ENCODE assay signal across 9 mouse cellular contexts in the genomic region with DNA sequence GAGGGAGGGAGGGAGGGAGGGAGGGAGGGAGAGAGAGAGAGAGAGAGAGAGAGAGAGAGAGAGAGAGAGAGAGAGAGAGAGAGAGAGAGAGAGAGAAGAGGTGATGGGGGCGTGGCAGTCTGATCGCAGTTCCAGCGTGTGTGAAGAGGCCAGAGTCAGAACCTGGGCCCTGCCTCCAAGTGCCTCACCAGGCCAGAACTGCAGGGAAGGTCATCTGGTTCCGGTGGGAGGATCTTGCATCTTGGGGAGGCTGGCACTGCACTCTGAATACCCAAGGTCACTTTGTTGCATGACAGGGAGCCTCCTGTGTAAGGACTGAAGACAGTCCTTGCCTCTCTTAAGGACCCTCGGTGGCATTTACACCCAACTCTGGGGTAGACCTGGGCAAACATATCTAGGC. TPM values are rescaled to one million over a fixed set of nuclear protein-coding genes. Genes with fewer than 3 reads are reported as not detected.
DNase-seq lines count a peak whose midpoint lies in the region; ATAC-seq and TF ChIP-seq lines count a peak whose summit lies in the region.
"Had no signal": no experiment of that assay in that cellular context is flagged by ENCODE, and none has a peak within 500 bp of the region (broad histone marks: within the 10 kb centered on the region; RNA-seq: fewer than 3 reads in every experiment).

No protein-coding gene starts in this region.

- no peak for ATAC-seq in intestine, postnatal 0 days
- ATAC-seq in stomach, postnatal 0 days (ENCODE audit: low FRiP score, low TSS enrichment) = no peak
- ATAC-seq in megakaryocyte, adult 5-6 weeks (ENCODE audit: poor library complexity, severe bottlenecking) = no peak
- ATAC-seq: inflammation-experienced regulatory T-cells, adult 6 months had no signal

- no peaks in the 10 kb centered on the region for H3K9me3 ChIP-seq in intestine, postnatal 0 days (ENCODE audit: control insufficient read depth)
- no peaks in the 10 kb centered on the region for H3K9me3 ChIP-seq in stomach, postnatal 0 days (ENCODE audit: control insufficient read depth, low read length)

- H3K4me1 ChIP-seq in intestine, postnatal 0 days (replicated peaks; ENCODE audit: control insufficient read depth, insufficient read depth, low read length) = no peaks in the 10 kb centered on the region; the same call in none of the 2 replicates
- H3K4me1 ChIP-seq in stomach, postnatal 0 days (replicated peaks; ENCODE audit: control insufficient read depth, insufficient read depth) = no peaks in the 10 kb centered on the region

- H3K27ac ChIP-seq in intestine, postnatal 0 days (ENCODE audit: low read depth, low read length) = no peak overlapping the region
- H3K27ac ChIP-seq in stomach, postnatal 0 days (replicated peaks) = no peak overlapping the region

- H3K4me2 ChIP-seq in intestine, postnatal 0 days (replicated peaks; ENCODE audit: low read depth) = peak overlapping the region; percentile 95
- no peak overlapping the region for H3K4me2 ChIP-seq in stomach, postnatal 0 days (replicated peaks; ENCODE audit: low read depth)

- H3K36me3 ChIP-seq in intestine, postnatal 0 days (ENCODE audit: control insufficient read depth, insufficient read depth) = no peaks in the 10 kb centered on the region
- no peaks in the 10 kb centered on the region for H3K36me3 ChIP-seq in stomach, postnatal 0 days (ENCODE audit: control insufficient read depth, insufficient read depth, low read length)

- peaks cover 2% of the 10 kb centered on the region; the same call in 1 of the 2 replicates for H3K27me3 ChIP-seq in intestine, postnatal 0 days (replicated peaks; ENCODE audit: control insufficient read depth, insufficient read depth, low read length)
- no peaks in the 10 kb centered on the region for H3K27me3 ChIP-seq in stomach, postnatal 0 days (ENCODE audit: control insufficient read depth, insufficient read depth, low read length)

- WGBS in intestine, postnatal 0 days = 18% methylated on average over 5 of the region's 5 CpGs
- 22% methylated on average over 5 of the region's 5 CpGs for WGBS in stomach, postnatal 0 days

- no peak overlapping the region for H3K9ac ChIP-seq in intestine, postnatal 0 days (ENCODE audit: low read depth, low read length)
- H3K9ac ChIP-seq in stomach, postnatal 0 days (ENCODE audit: low read length) = no peak overlapping the region

- no peak for TF ChIP-seq CTCF in intestine, postnatal 0 days (IDR thresholded peaks at IDR 0.05; ENCODE audit: low read depth)
- no peak for TF ChIP-seq CTCF in stomach, postnatal 0 days (IDR thresholded peaks at IDR 0.05; ENCODE audit: low read depth)

- peak; percentile 44 to 55 for DNase-seq in adrenal gland, adult (ENCODE audit: inconsistent age in 2 of 2, low spot score in 1 of 2)
- DNase-seq in adrenal gland, adult 18-20 months (ENCODE audit: low spot score in 2 of 2) = no peak
- peak; percentile 18 to 31 for DNase-seq in lung, adult 18-20 months
- DNase-seq in lung, postnatal 36 days = no peak
- DNase-seq in stomach, postnatal 0 days (ENCODE audit: low spot score) = peak; percentile 36
- DNase-seq in ovary, postnatal 14 days (ENCODE audit: low spot score) = no peak

- TF ChIP-seq EP300 in stomach, postnatal 0 days (optimal IDR thresholded peaks at IDR 0.05) = no peak

- peak overlapping the region; percentile 65 for H3K4me3 ChIP-seq in intestine, postnatal 0 days (ENCODE audit: low read depth, low read length)
- no peak overlapping the region for H3K4me3 ChIP-seq in stomach, postnatal 0 days (ENCODE audit: low read depth, low read length)

RNA-seq across cellular contexts. Expression of gene Shtn1, which starts 0.2 kb away (rescaled TPM):
- total RNA-seq in adrenal gland, adult 18-20 months (2021) = 10 to 100 TPM; 16.1 to 19.8 TPM
- polyA plus RNA-seq in intestine, postnatal 0 days (2015; fragmentation: Nextera tagmentation; extraction: Ambion mirVana) = 11.0 and 11.8 TPM in 2 replicates
- 13.4 and 14.6 TPM in 2 replicates for polyA plus RNA-seq in stomach, postnatal 0 days (2015; fragmentation: Nextera tagmentation; extraction: Ambion mirVana)
- 5.9 and 6.4 TPM in 2 replicates for total RNA-seq in megakaryocyte, adult 5-6 weeks (2015)
- total RNA-seq in megakaryocyte, adult 5-6 weeks (2017) = 6.9 and 8.1 TPM in 2 replicates

Comparison
In these comparisons a context has a peak if more than half of its experiments do, and no peak if none do; other contexts are left out.
1. DNase-seq: peak in adrenal gland, adult (2 of 2), lung, adult 18-20 months (2 of 2) and stomach, postnatal 0 days (single experiment); none in adrenal gland, adult 18-20 months (0 of 2), lung, postnatal 36 days (single experiment) and ovary, postnatal 14 days (single experiment).